Mouse (Mus musculus): ENCODE measurements at regions not wholly inside any gene's neighbourhood (a gene's known extent, or its start where the extent isn't known, plus 50 kb on each side); places are given as distances from the start of the nearest gene placed in this dataset.

DNA sequence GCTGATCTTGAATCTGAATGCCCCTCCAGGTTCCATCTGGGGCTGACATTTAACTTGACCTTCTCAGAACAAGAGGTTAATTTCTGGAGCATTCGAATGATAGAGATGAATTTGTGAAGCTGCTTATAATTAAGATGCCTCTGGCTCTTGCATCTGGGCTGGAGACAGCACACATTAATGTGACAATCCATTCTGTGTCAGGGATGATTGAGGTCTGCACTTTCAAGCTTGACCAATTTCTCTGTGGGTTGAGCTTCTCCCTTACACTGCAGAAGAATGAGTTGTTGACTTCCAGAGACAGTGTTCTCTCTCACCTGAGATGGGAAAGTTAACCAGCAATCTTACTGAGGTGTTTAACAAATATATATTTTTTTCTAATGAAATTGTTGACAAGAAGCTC, 541.8 kb downstream of the Edem1 start:
- intact Hi-C loops (cut with DNase I): loop anchor here (2.0 kb wide), 1 partner anchor 13 kb away; no protein-coding TSS in a partner anchor

DNA sequence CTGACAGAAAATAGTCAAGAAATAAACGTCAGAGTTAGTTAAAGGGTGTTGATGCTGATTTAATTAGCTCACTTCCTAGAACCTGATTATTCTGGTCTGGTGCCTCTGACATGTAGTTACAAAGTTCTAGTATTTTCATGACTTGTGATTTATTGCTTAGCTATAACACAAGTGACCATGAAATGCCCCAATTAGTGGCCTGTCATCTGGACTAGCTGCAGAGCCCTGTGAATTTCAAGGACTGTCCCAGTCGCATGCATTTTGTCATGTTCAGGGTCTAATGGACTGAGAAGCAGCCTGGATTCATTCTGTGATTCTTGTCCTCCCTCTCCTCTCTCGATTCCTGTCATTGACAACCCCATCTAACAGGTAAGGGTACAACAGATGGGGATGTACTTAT, 543.5 kb downstream of the Edem1 start:
- intact Hi-C loops (cut with DNase I): loop anchor here (2.0 kb wide), 1 partner anchor 15 kb away; no protein-coding TSS in a partner anchor

GRCm38 (mm10) chr6:109387212-109387611, 558.8 kb downstream of the Edem1 start:
- intact Hi-C loops (cut with DNase I): no loop called here

- intact Hi-C loops (cut with DNase I): no loop called here
These were observed 561.3 kb downstream of the Edem1 start for GRCm38 (mm10) chr6:109389781-109390180.

DNA sequence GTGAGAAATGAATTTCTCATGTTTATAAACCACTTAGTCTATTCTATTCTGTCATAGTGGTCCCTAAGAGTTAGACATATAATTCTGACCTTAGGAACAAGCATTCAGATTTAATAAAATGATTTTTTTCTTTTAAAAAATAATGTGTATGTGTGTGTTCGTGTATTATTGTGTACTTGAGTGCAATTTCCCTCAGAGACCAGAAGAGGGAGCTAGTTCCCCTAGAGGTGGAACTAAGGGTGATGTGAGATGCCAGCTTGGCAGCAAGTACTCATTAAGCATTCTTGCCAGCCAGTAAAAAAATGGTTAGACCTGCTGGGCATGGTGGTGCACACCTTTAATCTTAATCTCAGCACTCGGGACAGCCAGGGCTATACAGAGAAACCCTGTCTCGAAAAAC, 570.2 kb downstream of the Edem1 start:
- intact Hi-C loops (cut with DNase I): no loop called here

DNA sequence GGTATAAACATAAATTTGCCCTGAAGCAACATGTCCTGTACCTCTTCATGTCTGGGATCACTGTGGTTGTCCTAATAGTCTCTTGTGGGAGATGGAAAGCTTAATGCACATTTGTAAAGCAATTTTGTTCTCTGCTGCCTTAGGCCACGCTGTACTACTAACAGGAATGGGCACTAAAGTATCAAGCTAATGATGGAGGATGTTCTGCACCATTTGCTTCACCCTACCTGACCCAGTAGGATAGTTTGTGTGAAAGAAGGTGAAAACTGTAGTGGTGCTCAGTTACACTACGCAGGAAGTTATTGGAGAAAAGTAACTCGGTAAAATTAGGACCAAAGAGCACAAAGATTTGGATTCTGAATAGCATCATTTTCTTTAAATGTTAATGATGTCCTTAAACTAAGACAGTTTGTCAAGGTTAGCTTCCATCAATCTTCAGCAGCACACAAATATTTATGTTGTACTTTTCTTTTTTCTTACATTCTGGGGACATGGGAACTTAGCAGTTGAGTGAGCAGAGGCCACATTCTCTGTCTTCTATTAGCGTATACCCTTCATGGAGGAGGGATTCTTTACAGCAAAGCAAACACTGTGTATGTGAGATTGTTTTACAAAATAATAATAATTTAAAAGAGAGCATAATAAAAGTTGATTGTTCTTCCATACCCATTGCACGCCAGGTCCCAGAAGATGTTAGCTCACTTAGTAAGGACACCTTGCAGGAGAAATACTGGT, 591.2 kb downstream of the Edem1 start:
- intact Hi-C loops (cut with DNase I): no loop called here

GRCm38 (mm10) chr6:109433596-109433995, 605.2 kb downstream of the Edem1 start:
- intact Hi-C loops (cut with DNase I): no loop called here

Data from adrenal gland (tissue).